Mouse (Mus musculus) frontal cortex, postnatal 10 days (tissue): ENCODE results near the gene Tesk2.

Experiments used
- DNase-seq, 2 experiments: peaks; one replicate each; pipeline ENCODE4 v3.0.0; 2022; ENCODE audit warnings: low spot score in 2 of 2, mixed read lengths in 1 of 2

The Tesk2 gene

DNA sequence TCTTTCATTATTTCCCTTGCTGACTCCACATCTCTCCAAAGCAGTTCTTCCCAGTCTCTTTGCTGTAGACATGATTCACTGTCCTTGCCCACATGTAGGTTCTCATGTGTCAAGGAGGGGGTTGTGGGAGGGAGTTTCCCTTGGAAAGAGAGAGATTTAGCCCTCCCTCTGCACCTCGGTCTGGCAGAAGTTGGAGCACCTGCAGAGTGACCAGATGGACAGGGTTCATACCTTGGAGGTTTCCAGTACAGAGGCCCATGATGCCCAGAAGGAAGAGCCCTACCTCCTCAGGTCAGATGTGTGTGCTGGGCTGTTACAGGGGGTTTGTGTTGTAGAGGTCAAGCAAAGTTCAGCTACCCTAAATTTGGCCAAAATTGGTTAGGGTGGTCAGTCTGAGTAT lies 8.2 kb upstream of the Tesk2 start:
- DNase-seq, result no peak

DNA sequence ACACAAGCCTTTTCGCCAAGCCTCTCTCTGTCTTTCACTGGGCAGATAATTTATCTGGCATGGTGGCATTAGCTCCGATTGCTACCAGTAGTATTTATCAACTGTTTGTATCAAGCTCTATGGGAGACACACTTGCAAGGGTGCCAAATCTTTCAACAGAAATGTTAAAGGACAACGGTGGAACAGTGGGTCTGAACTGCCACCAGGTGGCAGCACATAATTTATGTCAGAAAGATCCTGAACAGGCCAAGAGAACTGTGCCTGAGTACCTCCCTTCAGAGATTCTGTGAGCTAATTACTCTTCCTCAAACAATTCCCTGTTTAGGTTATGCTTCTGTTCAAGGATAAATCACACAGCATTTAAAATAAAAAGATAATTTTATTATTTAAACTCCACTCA lies 1.4 kb upstream of the Tesk2 start:
- DNase-seq, result peak; percentile 35 to 54

DNA sequence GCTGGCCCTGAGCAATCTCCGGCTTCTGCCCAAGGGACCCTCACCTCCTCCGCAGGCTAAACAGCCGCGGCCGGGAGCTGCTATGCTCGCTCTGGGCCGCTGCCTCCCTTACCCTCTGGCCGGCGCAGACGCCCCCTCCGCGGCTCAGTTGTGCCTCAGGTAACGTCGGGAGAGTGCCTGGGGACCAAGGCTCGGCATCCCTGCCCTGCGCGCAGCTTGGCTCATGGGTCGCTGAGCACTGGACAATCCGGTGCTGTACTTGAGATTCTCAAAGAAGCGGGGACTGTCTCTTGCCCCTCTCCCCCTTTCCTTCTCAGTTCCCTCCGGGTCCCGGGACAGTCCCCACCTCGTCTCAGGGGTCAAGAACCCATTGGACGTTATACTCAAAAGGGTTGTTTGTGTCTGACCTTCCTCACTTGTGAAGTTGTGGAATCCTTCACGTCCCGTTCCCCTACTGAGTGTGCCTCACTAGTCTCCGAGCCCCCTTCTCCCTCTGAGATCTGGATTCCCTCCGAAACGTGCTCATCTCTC lies 415 bp downstream of the Tesk2 start:
- no peak for DNase-seq

DNA sequence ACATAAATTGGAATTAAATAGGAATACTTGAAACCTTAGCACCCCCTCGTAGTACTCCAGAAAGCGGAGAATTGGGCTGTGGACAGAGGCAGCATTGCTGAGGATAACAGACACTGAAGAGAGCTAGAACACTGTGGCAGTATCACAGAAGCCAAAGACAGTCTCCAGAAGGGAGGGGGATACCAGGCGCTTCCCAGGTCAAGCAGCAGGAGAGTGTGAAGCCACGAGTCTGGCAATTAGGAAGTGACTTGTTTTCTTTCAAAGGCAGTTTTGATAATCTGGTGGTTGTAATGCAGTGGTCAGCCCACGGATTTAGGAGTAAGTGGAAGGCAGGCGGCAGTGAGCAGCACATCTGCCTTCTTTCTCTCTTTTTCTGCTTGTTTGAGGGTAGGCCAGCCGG lies 1.5 kb downstream of the Tesk2 start:
- DNase-seq, result no peak

DNA sequence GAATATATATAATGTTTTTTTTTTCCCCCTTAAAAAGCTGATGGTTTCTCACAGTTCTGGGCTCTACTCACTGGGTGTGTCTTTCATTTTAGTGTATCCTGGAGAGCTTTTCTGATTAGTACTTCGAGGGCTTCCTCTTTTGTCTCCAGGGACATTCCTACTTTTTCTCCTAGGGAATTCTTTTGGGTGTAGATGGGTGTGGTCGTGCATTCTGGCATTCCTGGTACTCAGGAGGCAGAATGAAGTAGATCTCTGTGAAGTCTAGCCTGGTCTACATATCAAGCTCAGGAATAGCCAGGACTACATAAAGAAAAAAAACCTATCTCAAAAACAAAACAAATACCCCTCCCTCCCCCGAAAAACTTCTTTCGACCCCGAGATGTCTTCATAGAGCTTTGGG lies 4.7 kb downstream of the Tesk2 start:
- DNase-seq, result no peak

DNA sequence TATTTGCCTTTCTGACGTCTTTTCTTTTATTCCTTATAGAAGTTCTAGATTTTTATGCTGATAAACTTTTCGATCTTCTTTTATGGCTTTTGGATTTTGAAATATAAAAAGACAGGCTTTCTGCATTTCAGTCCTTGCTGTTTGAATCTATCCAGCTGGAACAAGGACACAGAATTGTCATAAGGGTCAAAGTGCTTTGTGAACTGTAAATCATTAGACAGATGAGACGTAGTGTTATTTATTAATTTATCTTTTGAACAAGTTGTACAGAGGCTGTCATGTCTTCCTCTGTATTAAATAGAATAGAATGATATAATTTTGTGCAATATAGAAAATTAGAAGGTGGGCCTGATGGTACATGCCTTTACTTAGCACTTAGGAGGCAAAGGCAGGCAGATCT lies 6.7 kb downstream of the Tesk2 start:
- DNase-seq, result no peak

DNA sequence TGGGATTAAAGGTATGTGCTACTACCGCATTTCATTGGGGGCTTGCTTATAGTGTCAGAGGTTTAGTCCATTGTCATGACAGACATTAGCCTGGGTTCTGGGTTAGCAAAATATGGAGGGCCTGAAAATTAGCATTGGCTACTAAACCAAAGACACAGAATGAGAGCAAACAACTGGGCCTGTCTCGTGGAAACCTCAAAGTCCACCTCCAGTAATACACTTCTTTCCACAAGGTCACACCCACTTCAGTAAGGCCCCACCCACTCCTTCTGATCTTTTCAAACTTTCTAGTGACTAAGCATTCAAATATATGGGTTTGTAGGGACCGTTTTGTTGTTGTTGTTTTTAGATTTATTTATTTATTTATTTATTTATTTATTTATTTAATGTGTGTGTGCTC lies 8.8 kb downstream of the Tesk2 start:
- no peak for DNase-seq

DNA sequence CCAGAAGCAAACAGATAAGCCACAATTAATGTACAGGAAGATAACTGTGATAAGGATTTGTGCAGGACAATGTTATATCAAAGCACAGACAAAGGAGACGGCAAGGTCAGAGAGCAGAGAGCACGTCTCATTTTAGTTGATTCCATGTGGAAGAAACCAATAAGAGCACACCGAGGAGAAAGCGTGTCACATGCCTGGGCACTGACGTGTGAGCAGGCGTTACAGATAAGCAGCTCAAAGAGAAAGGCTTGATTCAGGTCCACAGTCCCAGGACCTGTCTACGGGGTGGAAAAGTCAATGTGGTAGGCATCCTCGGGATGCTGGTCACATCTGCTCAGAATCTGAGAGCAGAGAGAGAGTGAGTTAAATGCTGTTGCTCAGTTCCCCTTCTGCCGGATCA lies 10.3 kb downstream of the Tesk2 start:
- DNase-seq, result no peak

DNA sequence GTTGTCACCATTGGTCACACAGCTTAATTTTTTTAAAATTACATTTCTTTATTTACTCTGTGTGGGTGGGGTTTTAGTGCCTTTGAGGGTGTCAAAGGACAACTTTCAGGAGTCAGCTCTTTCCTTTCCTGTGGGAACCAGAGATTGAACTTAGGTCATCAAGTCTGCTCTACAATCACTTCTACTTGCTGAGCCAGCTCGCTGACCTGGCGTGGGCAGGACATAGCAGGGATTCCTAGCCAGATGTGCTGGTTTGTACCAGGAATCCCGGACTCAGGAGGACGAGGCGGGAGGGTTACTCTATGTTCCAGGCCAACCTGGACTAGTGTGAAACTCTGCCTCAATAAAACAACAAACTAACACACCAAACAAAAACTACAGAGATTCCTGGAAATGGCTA lies 11.6 kb downstream of the Tesk2 start:
- no peak for DNase-seq

DNA sequence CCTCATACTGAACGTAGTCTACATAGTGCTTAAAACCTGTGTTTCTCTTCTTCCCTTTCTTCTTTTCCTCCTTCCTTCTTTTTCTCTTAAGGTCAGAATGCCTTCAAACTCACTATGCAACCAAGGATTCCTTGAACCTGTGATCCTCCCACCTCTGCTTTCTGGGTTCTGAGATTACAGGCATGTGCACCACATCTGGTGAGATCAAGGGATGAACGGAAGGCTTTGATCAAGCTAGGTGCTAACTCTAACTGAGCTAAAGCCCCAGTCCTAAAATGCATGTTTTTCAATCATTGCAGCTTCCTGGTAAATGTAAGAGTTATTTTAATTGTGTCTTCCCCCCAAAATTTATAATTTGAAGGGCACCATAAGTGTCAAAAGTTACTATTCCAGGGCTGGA lies 14.2 kb downstream of the Tesk2 start:
- no peak for DNase-seq

DNA sequence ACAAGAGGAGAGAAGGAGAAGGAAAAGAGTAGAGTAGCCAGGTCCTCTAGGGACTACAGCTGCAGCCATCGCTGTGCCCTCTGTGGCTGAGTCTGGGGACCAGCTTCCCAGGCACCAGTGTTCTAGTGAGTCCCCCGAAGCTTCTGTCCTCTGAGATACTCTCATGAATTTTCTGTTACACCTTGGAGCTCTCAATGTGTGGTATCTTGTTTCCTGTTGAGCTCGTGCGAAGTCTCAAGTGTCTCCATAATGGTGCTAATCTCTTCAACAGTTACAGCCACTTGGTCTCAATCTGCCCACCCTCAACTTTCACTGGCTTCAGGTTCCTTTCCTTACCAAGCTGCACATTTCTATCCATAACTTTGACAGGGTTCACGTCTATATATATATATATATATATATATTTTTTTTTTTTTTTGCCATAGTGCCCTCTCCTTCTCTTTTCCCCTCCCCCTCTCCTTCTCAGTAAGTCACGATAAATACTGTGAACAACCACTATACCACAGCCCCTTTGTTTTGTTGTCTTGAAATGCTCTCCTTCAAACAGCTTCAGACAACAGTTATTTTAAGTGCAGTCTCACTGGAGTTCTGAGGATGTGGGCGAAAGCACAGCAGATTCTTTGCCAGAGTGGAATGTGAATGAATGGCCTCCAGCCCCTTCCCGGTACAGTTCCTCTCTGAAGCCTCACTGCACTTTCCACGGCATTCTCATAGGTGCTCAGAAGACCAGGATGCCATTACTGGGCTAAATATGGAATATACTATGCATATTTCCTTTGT lies 18.4 kb downstream of the Tesk2 start:
- no peak for DNase-seq

DNA sequence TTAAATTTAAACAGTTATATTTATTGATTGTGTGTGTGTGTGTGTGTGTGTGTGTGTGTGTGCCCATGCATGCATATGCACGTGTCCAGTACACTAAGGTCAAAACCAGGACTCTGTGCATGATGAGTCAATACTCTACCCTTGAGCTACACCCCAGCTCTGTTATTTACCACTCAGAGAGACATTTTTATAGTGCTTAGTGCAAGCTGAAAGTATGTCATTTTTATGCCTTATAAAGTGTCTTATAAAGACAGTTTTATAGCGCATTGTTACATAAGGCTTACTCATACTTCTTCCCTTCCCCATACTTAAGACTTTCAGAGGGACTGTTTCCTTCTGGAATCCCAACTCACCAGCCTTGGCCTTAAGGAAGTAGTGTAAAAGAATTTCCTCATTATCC lies 29.0 kb downstream of the Tesk2 start:
- no peak for DNase-seq

DNA sequence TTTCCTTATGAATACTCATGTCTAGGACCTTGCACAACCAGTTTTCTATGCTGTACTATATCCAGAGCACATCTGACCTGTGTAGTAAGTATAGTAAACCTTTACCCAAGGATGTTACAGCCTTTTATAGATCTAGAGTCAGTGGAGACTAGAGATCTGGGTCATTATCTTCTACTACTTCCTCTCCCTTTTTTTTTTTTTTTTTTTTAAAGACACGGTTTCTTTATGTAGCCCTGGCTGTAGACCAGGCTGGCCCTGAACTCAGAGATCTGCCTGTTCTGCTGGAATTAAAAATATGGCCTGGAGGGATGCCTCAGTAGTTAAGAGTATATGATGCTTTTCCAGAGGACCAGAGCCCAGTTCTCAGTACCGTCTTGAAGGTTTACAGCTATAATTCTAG lies 41.2 kb downstream of the Tesk2 start:
- no peak for DNase-seq

DNA sequence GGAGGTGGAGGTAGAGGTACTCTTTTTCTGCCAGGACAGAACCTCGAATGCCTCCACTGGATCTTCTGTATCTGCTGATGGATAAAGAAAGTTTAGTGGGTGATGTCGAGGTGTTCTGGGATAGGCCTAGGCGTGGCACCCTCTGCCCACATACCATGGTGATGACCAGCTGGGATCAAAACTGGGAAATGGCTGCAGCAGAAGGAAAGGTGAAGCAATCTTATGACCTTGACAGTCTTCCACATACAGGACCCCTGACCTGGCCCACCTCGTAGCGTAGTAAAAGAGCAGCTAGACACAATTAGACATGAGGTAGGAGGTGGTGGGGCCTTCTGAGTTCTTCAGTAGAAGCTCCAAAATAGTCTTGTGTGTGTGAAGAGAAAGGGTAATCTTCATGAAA lies 43.3 kb downstream of the Tesk2 start:
- DNase-seq, result no peak

DNA sequence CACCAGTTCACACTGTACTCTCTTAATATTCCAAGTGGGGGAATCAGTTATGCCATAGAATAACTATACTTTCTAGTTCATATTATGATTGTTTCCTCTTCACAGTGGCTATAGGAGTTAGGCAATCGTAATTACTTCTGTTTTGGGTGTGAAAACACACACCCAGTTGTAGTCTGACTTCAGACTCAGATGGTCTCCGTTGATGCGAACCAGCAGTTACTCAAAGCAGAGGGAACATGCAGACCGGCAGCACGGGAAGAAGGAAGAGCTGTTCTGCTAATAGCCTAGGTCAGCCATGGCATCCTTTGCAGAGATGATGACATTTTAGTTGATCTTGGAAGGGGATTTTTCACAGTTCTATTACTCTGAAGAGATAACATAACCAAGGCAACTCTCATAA lies 47.8 kb downstream of the Tesk2 start:
- no peak for DNase-seq

DNA sequence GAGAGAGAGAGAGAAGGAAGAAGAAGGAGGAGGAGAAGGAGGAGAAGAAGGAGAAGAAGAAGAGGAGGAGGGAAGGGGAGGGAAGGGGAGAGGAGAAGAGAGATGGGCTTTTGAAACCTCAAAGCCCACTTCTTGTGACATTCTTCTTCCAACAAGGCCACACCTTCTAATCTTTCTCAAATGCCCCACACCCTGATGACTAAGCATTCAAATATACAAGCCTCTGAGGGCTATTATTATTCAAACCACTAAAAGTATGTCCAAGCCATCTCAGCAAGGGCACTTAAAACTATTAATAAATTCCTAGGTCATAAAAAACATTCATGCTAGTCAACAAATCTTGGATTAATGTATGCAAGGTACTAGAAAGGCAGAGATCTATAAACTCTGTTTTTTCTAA lies 48.3 kb downstream of the Tesk2 start:
- DNase-seq, result no peak

DNA sequence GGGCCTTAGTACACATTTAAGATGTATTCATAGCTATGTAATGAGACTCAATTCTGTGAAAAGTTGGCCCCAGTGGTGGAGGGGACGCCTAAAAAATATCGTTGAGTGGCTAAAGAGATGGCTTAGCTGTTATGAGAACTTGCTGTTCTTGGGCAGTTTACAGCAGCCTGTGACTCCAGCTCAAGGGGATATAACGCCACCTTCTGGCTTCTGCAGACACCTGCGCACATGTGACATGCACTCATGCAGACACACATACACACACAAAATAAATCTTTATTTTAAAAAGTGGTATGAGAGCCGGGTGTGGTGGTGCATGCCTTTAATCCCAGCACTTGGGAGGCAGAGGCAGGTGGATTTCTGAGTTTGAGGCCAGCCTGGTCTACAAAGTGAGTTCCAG lies 55.6 kb downstream of the Tesk2 start:
- DNase-seq, result no peak

DNA sequence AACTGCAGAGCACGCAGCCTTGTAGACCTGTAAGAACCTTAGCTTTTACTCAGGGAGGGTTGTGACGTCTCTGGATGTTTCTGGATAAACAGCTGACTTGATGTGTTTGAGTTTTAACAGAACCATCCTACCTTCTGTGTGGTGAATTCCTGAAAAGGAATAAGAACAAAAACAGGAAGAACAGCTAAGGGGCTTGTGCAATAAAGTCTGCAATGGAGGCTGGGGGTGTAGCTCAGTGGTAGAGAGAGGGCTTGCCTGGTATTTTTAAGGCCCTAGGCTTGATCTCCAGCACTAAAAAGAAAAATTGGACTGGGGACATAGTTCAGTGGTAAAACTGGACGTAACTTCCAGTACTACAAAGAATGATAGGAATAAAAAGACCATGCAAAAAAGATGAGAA lies 56.3 kb downstream of the Tesk2 start:
- DNase-seq, result no peak

DNA sequence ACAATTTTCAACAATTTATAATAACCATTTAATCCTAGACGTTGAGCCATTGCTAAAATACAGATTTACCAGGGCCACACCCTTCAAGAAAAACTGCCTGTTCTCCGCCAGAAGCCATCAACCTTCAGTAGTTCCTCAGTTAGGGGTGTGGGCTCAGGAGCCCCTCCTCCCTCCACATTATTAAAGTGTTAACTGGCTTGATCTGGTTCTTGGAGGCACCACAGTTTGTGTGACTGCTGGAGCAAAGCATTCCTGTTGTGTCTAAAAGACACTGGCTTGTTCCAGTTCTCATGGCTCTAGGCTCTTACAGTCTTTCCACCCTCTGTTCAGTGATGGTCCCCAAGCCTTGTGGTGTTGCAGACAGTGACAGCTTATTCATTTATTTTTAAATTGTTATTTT lies 59.8 kb downstream of the Tesk2 start:
- DNase-seq, result no peak

DNA sequence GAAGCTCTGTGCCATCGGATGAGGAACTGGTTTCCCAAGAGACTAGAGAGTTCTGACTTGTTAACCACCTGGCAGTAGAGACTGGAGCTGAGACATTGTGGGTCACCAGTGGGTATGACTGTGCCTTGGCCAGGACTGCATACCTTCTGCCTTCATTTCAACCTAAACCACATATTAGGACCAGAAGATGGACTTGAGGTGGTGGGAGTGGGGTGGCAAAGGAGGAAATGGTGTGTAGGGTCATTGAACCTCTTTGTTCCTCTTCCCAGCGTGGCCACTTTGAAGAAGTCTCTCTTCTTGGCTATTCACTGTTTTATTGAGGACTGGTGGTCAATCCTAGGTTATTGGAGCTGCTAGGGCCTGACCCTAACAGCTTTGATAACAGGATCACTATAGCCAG lies 60.6 kb downstream of the Tesk2 start:
- no peak for DNase-seq

DNA sequence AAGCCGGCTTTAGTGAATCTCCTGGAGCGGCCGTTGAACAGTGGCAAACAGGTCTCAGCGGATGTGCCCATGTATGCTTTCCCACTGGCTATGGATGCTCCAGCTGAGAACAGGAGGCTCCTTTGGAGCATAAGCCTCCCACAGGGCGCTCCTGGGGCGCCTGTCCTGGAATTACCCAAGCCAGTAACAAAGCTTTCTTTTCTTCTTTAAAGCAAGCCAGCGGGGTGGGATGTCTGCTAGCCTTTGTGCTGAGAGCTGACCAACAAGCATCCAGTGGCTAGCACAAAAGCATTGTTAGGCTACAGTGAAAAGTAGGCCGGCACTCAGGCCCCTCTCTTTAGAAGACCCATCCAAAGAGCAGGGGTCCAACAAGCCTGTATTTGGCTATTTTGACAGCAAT lies 61.4 kb downstream of the Tesk2 start:
- no peak for DNase-seq

DNA sequence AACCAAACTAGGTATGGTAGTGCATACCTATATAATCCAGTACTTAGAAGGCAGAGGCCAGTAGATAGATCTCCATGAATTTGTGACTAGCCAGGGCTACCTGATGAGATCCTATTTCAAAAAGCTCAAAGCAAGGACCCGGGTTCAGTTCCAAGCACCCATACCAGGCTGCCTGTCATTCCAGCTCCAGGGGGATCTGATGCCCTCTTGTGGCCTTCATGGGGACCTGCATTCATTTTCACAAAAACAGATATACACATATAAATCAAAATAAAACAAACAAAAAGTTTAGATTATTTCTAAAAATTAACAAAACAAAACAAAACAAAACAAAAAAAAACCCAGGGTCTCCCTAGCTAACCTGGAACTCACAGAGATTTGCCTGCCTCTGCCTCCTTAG lies 65.8 kb downstream of the Tesk2 start:
- no peak for DNase-seq

DNA sequence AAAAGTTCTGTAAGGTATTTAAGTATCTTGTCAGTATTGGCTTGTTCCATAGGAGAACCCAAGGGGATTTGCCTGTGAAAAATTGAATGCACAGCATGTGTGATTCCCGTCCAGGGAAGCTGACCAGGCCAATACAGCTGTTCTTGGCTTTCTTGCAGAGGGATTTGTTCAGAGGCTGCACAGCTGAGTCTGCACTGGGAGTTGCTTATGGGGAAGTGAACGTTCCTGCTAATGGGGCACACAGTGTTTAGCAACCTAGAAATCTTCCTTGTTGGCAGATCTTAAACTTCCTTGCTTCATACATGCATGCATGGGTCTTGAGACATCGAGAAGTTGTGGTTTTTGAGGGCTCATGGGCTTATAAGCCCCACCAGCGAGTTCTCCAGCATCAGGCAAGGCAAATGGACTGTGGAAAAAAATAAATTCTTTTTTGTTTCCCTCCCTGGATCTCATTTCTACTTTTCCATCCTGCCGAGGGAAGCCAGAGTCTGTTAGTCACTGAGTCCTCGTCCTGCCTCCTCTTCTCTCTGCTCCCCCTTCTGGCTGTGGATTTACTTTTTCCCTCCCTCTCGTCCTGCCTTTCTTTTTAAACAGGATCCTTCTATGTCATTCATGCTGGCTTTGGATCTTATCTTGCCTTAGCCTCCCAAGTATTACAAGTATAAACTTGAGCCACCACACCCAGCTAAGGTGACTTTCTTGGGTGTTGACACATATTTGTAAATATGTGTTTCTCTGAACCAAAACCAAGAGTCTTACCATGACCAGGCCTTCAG lies 67.4 kb downstream of the Tesk2 start:
- DNase-seq, result no peak
